Mouse (Mus musculus) c-Kit-positive CD71-positive TER-119-positive erythroid progenitor cells, embryonic 14.5 days (primary cell): ENCODE data around the gene Herpud2.
"Not testable (repeated sequence)": the region's sequence is repeated elsewhere in the genome, so short reads cannot be mapped to it uniquely, and the experiment has no call there.

Source experiments
- DNase-seq: peaks from one replicate; pipeline ENCODE4 v3.0.0-alpha.2; 2013; ENCODE audit warnings: low spot score

Herpud2 gene

DNA sequence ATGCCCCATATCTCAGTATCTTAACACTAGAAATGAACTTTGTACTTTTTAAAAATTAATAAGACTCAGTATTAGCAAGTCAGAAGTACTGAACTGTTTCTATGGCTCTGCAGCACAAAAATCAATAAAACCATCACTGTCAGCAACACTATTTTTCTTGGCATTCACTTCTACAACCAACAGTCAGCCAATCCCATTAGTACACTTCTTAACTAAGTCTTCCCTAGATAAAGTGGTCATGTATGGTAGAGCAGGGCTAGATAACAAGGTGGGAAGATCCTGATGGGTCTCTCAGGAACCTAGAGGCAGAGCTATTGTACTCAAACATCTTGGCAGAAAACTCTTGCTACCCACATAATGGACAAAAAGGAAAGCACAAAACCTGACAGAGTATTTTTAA lies 7.7 kb downstream of the Herpud2 start:
- no peak for DNase-seq

- no peak for DNase-seq
Measured at GRCm38 (mm10) chr9:25142988-25143387, 8.6 kb downstream of the Herpud2 start.

GRCm38 (mm10) chr9:25142041-25142440 lies 9.6 kb downstream of the Herpud2 start:
- DNase-seq, result no peak

GRCm38 (mm10) chr9:25140330-25140729 lies 11.3 kb downstream of the Herpud2 start:
- DNase-seq, result no peak

DNA sequence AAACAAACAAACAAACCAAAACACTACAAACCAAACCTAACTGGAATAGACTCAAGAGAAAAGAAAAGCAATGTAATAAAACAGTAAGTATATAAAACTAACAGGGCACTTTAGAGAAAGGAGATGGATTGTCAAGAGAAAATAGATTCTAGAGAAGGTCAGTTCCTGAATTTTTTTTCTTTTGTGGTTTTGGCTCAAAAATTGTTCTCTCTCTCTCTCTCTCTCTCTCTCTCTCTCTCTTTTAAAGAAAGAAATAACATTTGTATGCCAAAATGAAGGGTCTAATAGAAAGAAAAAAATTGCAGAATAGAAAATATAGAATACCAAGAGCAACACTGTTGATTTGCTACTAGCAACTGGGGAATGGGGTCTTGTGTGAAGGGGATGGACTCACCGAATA lies 12.7 kb downstream of the Herpud2 start:
- no peak for DNase-seq

DNA sequence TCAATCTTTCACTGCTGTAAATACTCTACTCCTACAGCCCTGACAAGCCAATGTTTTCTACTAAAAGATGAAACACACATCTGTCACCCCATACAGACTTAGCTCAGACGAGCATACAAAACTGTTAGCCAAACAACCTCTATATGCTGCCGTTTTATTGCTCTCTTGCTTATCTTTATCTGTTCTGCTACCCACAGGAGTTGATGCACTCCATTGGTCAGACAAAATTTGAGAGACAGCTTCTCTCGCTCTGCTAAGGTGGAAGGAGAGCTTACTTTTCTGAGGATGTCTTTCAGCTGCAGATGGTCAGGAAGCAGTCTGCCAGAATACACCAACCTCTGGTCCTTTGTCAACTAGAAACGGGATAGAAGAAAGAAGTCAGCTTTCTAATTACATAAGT lies 18.7 kb downstream of the Herpud2 start:
- DNase-seq, result no peak

- no peak for DNase-seq
Measured at GRCm38 (mm10) chr9:25132253-25132652, 19.4 kb downstream of the Herpud2 start.

- no peak for DNase-seq
Measured at GRCm38 (mm10) chr9:25124048-25124447, 27.6 kb downstream of the Herpud2 start.

- not testable (repeated sequence) for DNase-seq
Measured at GRCm38 (mm10) chr9:25123590-25123989, 28.0 kb downstream of the Herpud2 start.

DNA sequence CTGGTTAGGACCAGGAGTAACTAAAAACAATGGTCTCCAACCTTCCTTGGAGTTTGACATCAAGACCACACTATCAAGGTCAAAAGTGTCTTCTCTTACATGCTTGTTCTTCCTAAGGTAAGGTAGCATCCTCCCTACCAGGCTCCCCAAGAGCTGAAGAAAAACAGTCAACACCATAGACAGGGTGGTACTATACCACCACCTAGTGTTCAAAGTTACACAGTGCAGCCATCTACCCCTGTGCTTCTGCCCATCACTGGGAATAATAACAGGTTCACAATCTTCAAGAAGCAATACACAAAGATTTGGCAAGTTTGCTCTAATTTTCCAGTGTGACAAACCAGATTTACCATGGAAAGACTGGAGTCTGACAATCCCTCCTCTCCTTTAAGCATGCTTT lies 47.0 kb downstream of the Herpud2 start:
- DNase-seq, result peak; percentile 49

DNA sequence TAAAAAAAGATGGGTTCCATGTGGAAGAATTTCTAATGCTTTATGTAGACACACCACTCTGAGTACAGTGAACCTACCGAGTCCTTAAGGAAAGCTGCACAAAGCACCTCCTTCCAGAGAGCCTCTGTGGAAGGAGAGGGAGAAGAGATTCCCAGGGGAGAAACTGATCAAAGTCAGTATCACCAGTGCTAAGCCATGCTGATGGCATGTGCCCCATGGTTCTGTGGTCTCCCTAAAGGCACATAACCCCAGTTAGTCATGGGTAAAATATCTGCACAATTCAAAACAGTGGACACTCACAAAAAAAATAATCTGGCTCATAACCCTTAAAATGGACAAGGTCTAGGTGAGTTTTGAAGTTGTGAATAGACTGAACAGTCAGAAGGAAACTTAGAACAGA lies 48.7 kb downstream of the Herpud2 start:
- no peak for DNase-seq

- DNase-seq, result no peak
Measured at GRCm38 (mm10) chr9:25090853-25091252, 60.8 kb downstream of the Herpud2 start.

GRCm38 (mm10) chr9:25089122-25089521 lies 62.5 kb downstream of the Herpud2 start, which contains the start of gene Gm10181:
Gene Gm10181 (plus strand): TSS chr9:25089422.
- no peak for DNase-seq

- no peak for DNase-seq
Measured at GRCm38 (mm10) chr9:25076505-25076904, 75.1 kb downstream of the Herpud2 start.

DNA sequence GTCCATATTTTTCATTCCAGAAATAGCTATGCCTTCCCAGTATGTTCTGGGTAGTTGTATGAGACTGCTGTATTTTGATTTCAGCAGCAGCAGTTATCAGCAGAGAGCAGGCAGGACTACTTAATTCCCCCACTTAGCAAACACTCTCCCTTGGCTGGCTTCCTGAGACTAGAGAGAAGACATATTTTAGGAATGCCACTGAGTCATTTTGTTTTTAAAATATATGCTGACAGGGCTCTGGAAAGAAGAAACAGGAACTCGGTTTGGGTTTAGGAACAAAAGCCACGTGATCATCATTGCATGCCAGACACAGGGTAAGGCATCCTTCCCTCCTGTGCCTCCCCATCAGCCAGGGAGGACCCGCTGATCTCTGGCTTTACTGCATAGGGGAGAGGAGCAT lies 75.6 kb downstream of the Herpud2 start:
- no peak for DNase-seq

- no peak for DNase-seq
Measured at GRCm38 (mm10) chr9:25072666-25073065, 79.0 kb downstream of the Herpud2 start.

GRCm38 (mm10) chr9:25058726-25059125 lies 92.9 kb downstream of the Herpud2 start:
- DNase-seq, result no peak
